ENCODE assay signal across 21 mouse cellular contexts in the genomic region with DNA sequence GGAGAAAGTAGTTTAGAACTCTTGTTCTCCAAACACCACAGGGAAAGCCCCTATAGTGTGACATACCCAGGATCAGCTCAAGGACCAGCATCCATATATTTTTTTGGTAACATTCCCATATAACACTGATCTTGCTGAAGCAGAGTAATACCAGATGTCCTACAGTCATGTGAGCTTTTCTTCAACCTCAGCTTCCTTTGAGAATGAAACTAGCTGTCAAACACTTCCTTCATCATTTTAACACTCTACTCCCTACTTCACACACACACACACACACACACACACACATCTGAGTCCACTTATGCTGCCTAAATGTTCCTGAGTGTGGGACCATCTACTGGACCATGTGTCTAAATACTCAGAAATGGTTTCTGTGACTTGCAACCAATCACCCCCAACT.
DNase-seq lines count a peak whose midpoint lies in the region; ATAC-seq and TF ChIP-seq lines count a peak whose summit lies in the region.
"Had no signal": no experiment of that assay in that cellular context is flagged by ENCODE, and none has a peak within 500 bp of the region (broad histone marks: within the 10 kb centered on the region; RNA-seq: fewer than 3 reads in every experiment).

No protein-coding gene starts in this region.

- peak; percentile 16 for DNase-seq in heart, adult 11 months
- DNase-seq in heart, postnatal 25 days (ENCODE audit: low spot score) = no peak
- DNase-seq in lung, embryonic 14.5 days = peak; percentile 35
- DNase-seq in lung, postnatal 10 days = no peak
- DNase-seq in forelimb bud, embryonic 11.5 days (ENCODE audit: low read depth, low spot score) = peak; percentile 46
- DNase-seq in thymus, adult 2 months = no peak
- DNase-seq in stomach, postnatal 0 days (ENCODE audit: low spot score) = no peak
- DNase-seq: adrenal gland, adult 2 months; adrenal gland, postnatal 10 days; adrenal gland, postnatal 25 days; cerebellum, adult 11 months; cerebellum, adult 18-20 months; cerebellum, adult 8-10 months; cerebellum, adult 9-11 months; cerebellum, postnatal 14 days; cerebellum, postnatal 36 days; embryo, embryonic 11 days had no signal

- H3K4me2 ChIP-seq in lung, embryonic 14.5 days = no peak overlapping the region
- no peak overlapping the region for H3K4me2 ChIP-seq in stomach, postnatal 0 days (replicated peaks; ENCODE audit: low read depth)
- H3K4me2 ChIP-seq: embryonic facial prominence, embryonic 13.5 days; embryonic facial prominence, embryonic 15.5 days; forebrain, embryonic 13.5 days had no signal

- no peak for TF ChIP-seq EP300 in stomach, postnatal 0 days (optimal IDR thresholded peaks at IDR 0.05)

- H3K4me1 ChIP-seq in lung, embryonic 14.5 days (ENCODE audit: insufficient read depth) = no peaks in the 10 kb centered on the region
- no peaks in the 10 kb centered on the region for H3K4me1 ChIP-seq in thymus, adult 2 months (replicated peaks; ENCODE audit: control insufficient read depth, insufficient read depth, low read length)
- no peaks in the 10 kb centered on the region for H3K4me1 ChIP-seq in stomach, postnatal 0 days (replicated peaks; ENCODE audit: control insufficient read depth, insufficient read depth)
- H3K4me1 ChIP-seq: embryonic facial prominence, embryonic 13.5 days; embryonic facial prominence, embryonic 15.5 days; forebrain, embryonic 13.5 days had no signal

- H3K9me3 ChIP-seq in lung, embryonic 14.5 days (ENCODE audit: low read depth, low read length) = no peaks in the 10 kb centered on the region
- no peaks in the 10 kb centered on the region for H3K9me3 ChIP-seq in stomach, postnatal 0 days (ENCODE audit: control insufficient read depth, low read length)
- H3K9me3 ChIP-seq: embryonic facial prominence, embryonic 13.5 days; embryonic facial prominence, embryonic 15.5 days; forebrain, embryonic 13.5 days had no signal

- no peak overlapping the region for H3K27ac ChIP-seq in lung, embryonic 14.5 days (ENCODE audit: low read depth)
- no peak overlapping the region for H3K27ac ChIP-seq in thymus, adult 2 months (ENCODE audit: control insufficient read depth, insufficient read depth, low read length)
- no peak overlapping the region for H3K27ac ChIP-seq in stomach, postnatal 0 days (replicated peaks)
- H3K27ac ChIP-seq: embryonic facial prominence, embryonic 13.5 days; embryonic facial prominence, embryonic 15.5 days; forebrain, embryonic 13.5 days had no signal

- no peaks in the 10 kb centered on the region for H3K27me3 ChIP-seq in lung, embryonic 14.5 days (ENCODE audit: insufficient read depth, low read length)
- H3K27me3 ChIP-seq in thymus, adult 2 months (ENCODE audit: control insufficient read depth, insufficient read depth, low read length) = no peaks in the 10 kb centered on the region
- H3K27me3 ChIP-seq in stomach, postnatal 0 days (ENCODE audit: control insufficient read depth, insufficient read depth, low read length) = no peaks in the 10 kb centered on the region
- H3K27me3 ChIP-seq: embryonic facial prominence, embryonic 13.5 days; embryonic facial prominence, embryonic 15.5 days; forebrain, embryonic 13.5 days had no signal

- no peak overlapping the region for H3K9ac ChIP-seq in lung, embryonic 14.5 days
- no peak overlapping the region for H3K9ac ChIP-seq in stomach, postnatal 0 days (ENCODE audit: low read length)
- H3K9ac ChIP-seq: embryonic facial prominence, embryonic 13.5 days; embryonic facial prominence, embryonic 15.5 days; forebrain, embryonic 13.5 days had no signal

- TF ChIP-seq POLR2A in thymus, adult 2 months (IDR thresholded peaks at IDR 0.05; ENCODE audit: control insufficient read depth, extremely low read depth, insufficient read depth, low read length, poor library complexity) = no peak

- no peaks in the 10 kb centered on the region for H3K36me3 ChIP-seq in lung, embryonic 14.5 days (ENCODE audit: insufficient read depth)
- no peaks in the 10 kb centered on the region for H3K36me3 ChIP-seq in thymus, adult 2 months (ENCODE audit: control insufficient read depth, insufficient read depth, low read length)
- no peaks in the 10 kb centered on the region for H3K36me3 ChIP-seq in stomach, postnatal 0 days (ENCODE audit: control insufficient read depth, insufficient read depth, low read length)
- H3K36me3 ChIP-seq: embryonic facial prominence, embryonic 13.5 days; embryonic facial prominence, embryonic 15.5 days had no signal

- TF ChIP-seq CTCF in lung, embryonic 14.5 days (IDR thresholded peaks at IDR 0.05; ENCODE audit: low read depth) = no peak
- TF ChIP-seq CTCF in thymus, adult 2 months (IDR thresholded peaks at IDR 0.05; ENCODE audit: borderline replicate concordance, control insufficient read depth, extremely low read depth, insufficient read depth, low read length, poor library complexity) = no peak
- TF ChIP-seq CTCF in stomach, postnatal 0 days (IDR thresholded peaks at IDR 0.05; ENCODE audit: low read depth) = no peak

- no peak for ATAC-seq in lung, embryonic 14.5 days (ENCODE audit: insufficient read depth)
- no peak for ATAC-seq in stomach, postnatal 0 days (ENCODE audit: low FRiP score, low TSS enrichment)
- ATAC-seq: forebrain, embryonic 13.5 days; forebrain, embryonic 16.5 days had no signal

- intact Hi-C loops in heart, postnatal 25 days (cut with DNase I) = no loop called here

- no peak overlapping the region for H3K4me3 ChIP-seq in lung, embryonic 14.5 days (ENCODE audit: low read depth, low read length)
- no peak overlapping the region for H3K4me3 ChIP-seq in thymus, adult 2 months (ENCODE audit: control insufficient read depth, insufficient read depth, low read length)
- no peak overlapping the region for H3K4me3 ChIP-seq in stomach, postnatal 0 days (ENCODE audit: low read depth, low read length)
- H3K4me3 ChIP-seq: embryonic facial prominence, embryonic 13.5 days; embryonic facial prominence, embryonic 15.5 days; forebrain, embryonic 13.5 days had no signal

Comparison
In these comparisons a context has a peak if more than half of its experiments do, and no peak if none do; other contexts are left out.
1. DNase-seq: peak in heart, adult 11 months (single experiment), lung, embryonic 14.5 days (single experiment) and forelimb bud, embryonic 11.5 days (single experiment); none in heart, postnatal 25 days (single experiment), lung, postnatal 10 days (single experiment), thymus, adult 2 months (single experiment) and stomach, postnatal 0 days (single experiment).